Mouse (Mus musculus): ENCODE data around the gene AV320801. TPM values are rescaled to one million over a fixed set of nuclear protein-coding genes. Genes with fewer than 3 reads are reported as not detected.

The AV320801 gene
- not detected in 2 replicates for polyA plus RNA-seq (2021; fragmentation: Nextera tagmentation)
- long read RNA-seq, experiment 1: 0 reads
- long read RNA-seq, experiment 2: 0 reads

GRCm38 (mm10) chrX:135494288-135494687, at the start of gene AV320801:
AV320801 (plus strand) TSS chrX:135494588.

Other genes starting within 250 kb of the AV320801 start
- gene Pramel3, start 192.3 kb upstream of the AV320801 start, polyA plus RNA-seq (2021; fragmentation: Nextera tagmentation): not detected in 2 replicates
- not detected in 2 replicates for gene Gm5128, start 121.3 kb upstream of the AV320801 start, polyA plus RNA-seq (2021; fragmentation: Nextera tagmentation)
- not detected in 2 replicates for gene Gm7903, start 60.8 kb upstream of the AV320801 start, polyA plus RNA-seq (2021; fragmentation: Nextera tagmentation)
- gene Nxf7, start 104.2 kb downstream of the AV320801 start, polyA plus RNA-seq (2021; fragmentation: Nextera tagmentation): not detected in 2 replicates
- gene Prame, start 133.1 kb downstream of the AV320801 start, polyA plus RNA-seq (2021; fragmentation: Nextera tagmentation): not detected in 2 replicates
- gene Tcp11x2, start 199.2 kb downstream of the AV320801 start, polyA plus RNA-seq (2021; fragmentation: Nextera tagmentation): not detected in 2 replicates
- not detected in 2 replicates for gene Tmsb15a, start 230.7 kb downstream of the AV320801 start, polyA plus RNA-seq (2021; fragmentation: Nextera tagmentation)
- gene Armcx5, start 248.1 kb downstream of the AV320801 start, polyA plus RNA-seq (2021; fragmentation: Nextera tagmentation): 15.8 and 19.0 TPM in 2 replicates
- gene Gprasp1, start 248.1 kb downstream of the AV320801 start, polyA plus RNA-seq (2021; fragmentation: Nextera tagmentation): 57.1 and 66.4 TPM in 2 replicates